Mouse (Mus musculus): ENCODE measurements at regions not wholly inside any gene's neighbourhood (a gene's known extent, or its start where the extent isn't known, plus 50 kb on each side); places are given as distances from the start of the nearest gene placed in this dataset.

DNA sequence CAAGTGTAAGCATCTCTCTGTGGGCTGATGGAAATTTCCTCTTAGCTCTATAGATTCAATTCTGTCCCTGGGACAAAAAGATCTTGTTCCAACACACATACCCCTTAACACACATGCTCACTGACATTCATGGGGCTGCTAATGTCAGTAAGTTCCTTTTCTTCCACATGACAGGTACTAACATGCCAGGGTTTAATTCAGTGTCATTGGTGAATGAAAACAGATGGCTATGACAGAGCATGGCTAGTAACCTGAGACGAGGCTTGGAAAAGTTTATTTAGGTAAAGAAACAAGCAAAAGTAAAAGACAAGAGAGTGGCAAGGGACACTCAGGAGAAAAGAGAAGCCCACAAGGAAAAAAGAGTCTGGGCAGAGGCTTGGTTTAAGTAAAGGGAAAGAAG lies 74.5 kb upstream of the Cd93 start:
- no peak for DNase-seq
- intact Hi-C loops (cut with DNase I) = no loop called here

DNA sequence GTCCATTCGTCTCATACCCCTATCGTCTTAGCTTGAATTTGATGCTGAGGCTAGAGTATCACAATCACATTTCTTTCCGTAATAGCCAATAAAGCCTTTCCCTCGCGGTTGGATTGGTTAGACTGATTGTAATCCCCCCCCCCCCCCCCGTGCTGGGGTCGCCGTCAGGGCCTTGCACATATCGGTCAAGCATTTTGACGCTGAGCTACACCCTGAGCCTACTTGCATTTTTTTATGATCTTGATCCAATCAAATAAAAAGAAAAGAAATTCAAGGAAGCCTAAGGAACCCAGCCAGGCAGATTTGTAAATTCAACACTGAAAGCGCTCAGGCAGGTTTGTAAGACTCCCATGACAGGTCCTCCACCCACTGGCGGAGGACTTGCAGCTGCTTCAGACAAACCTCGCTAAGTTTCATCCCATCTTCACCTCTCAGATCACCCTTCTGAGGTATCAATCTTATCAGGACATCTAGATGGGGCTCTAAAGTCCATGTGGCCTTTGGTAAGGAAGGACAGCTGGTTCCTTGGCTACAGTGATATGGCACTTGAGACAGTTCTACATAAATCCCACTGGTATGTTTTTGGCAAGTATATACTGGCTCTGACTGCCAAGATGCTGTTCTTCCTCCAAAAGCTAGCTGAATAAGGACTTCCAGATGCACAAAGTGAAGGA lies 66.8 kb upstream of the Cd93 start:
- DNase-seq = peak in 1 of 2 experiments; percentile 66
- intact Hi-C loops (cut with DNase I) = no loop called here

DNA sequence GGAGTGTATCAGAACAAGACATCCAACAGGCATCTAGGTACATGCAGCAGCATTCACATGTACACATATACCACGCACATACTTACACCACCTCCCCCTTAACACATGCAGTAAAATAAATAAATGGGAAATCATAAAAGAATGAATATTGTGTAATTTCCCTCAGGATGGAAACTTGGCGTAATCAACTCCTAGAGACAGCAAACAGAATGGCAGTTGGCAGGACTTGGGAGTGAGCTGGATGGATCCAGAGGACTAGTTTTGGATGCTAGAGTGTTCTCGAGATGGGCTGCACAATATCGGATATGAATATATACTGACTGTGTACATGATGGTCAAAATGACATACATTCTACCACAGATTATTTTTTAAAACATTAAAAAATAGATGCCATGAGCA lies 66.0 kb upstream of the Cd93 start:
- DNase-seq = no peak
- intact Hi-C loops (cut with DNase I) = no loop called here

DNA sequence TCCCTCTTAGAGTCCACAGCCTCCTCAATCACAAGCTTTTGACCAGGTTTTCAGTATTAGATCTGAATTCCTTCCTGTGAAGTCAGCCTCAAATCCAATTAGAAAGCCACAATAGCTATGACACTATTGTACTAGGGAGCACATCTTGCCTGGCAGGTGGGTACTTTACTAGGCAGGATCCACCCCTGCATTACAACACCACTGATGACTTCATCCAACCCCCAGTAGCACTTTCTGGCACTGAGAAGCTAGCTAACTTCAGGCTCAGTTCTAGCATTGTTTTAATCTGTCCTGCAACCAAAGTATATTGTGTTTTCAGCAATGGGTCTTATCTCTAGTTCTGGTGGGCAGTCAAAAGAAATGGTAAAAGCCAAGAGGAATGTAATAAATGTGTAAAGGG lies 64.2 kb upstream of the Cd93 start:
- DNase-seq = no peak
- intact Hi-C loops (cut with DNase I) = no loop called here

DNA sequence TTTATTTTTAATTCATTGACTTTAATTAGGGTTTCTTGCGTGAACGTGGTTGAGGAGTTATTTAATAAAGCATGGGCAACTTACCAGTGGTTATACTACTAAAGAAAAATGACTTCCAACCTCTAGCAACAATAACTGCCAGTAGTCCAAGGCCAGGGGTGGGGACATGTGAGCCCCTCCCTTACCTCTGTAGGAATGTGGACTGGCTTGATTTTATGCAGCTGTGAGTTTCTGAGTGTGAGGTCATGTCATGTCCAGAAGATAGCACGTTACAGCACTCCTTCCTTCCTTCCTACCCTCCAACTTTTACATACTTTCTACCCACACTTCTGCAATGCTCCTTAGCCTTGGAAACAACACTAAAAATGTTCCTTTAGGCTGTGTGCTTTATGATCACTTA lies 63.6 kb upstream of the Cd93 start:
- DNase-seq = no peak
- intact Hi-C loops (cut with DNase I) = no loop called here

DNA sequence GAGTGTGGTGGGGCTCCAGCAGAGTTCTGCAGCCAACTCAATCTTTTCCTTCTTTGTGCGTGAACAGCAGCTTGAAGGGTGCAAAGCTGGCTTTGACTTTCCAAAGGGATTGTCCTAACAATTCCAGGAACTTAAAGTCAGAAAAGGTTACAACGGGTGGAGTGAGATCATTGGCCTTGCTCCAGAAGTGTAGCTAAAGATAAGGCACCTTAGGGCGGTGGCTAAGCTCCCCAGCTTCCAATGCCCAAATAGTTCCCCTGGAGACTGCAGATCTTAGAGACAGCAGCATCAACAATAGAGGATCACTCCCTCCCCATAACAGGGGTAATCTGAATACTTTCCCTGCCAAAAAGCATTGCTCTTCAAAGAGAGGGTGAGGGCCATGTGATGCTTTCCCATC lies 62.3 kb upstream of the Cd93 start:
- intact Hi-C loops (cut with DNase I) = no loop called here
- no peak for DNase-seq

DNA sequence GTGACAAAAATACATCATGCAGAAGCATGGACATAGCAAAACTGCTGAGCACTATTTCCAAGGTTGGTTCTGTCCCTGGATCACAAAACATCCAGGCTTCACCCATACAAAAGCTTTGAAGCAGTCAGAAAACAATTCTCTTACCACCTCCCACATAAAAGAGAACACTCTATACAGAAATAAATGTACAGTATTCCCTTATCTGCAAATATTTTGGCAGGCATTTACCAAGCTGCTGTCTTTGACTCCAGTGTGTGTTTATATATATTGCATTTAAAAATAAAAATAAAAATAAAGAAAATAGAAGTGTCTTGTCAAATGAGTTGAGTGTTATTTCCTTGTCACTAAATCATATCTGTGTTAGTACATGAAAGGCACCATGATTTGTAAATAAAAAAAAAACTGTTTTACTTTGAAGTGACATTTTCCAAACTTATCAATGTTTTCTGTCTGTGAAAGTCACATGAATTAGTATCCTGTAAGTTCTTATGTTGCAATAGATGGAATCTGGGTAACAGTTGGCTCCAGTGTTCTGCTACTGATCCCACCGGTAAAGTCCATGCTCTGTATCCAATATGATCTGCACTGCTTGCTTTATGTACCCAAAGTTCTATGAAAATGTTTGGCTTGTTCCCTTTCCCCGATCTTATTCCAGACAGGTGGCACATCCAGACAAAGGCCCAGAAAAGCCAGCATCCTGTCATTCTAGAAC lies 59.9 kb upstream of the Cd93 start:
- intact Hi-C loops (cut with DNase I) = no loop called here
- no peak for DNase-seq

DNA sequence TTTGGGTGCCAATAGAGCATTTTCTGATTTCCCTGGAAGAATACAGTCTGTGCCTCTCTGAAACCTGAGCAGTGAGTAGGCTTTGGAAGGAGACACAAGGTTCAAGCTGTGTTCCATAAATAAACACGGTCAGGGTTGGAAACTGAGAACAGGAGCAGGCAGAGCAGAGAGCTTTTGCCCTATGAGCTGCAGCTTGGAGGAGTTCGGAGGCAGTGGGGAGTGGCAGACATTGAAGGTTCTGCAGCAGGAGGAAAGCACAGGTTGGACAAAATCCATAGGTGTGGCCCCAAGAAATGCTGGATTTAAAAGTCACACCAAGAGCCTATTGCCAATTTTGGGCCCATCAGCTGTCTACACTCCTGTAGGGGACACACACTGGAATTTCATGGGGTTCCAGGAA lies 59.0 kb upstream of the Cd93 start:
- intact Hi-C loops (cut with DNase I) = no loop called here
- no peak for DNase-seq

DNA sequence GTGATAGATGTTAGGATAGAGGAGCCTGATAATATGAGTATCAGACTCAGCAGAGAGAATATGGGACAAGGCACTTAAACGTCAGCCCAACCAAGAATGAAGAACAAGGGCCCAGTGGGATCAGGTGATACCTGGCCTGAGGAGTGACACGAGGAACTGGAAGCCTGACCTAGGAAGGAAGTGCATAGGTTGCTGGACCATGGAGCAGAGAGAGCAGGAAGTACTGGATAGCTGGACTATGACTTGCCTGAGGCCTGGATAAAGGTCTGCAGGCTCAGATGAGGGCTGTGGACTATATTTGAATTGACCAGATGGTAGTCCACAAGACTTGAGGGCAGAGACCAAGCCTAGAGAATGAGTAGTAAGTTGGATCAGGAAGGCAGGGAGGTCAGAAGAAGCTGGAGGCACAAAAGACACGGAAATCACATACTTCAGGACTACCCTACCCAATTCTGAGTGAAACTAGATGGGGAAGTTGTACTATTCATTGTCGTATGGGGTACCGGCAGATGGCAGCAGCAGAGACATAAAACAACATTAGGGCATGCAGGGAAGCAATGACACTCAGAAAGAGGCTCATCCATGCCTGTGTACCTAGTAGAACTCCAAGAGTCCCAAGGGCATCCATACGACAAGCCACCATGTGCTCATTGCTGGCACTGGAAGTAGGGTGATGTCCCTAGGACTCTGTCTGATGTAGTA lies 57.0 kb upstream of the Cd93 start:
- no peak for DNase-seq
- intact Hi-C loops (cut with DNase I) = no loop called here

DNA sequence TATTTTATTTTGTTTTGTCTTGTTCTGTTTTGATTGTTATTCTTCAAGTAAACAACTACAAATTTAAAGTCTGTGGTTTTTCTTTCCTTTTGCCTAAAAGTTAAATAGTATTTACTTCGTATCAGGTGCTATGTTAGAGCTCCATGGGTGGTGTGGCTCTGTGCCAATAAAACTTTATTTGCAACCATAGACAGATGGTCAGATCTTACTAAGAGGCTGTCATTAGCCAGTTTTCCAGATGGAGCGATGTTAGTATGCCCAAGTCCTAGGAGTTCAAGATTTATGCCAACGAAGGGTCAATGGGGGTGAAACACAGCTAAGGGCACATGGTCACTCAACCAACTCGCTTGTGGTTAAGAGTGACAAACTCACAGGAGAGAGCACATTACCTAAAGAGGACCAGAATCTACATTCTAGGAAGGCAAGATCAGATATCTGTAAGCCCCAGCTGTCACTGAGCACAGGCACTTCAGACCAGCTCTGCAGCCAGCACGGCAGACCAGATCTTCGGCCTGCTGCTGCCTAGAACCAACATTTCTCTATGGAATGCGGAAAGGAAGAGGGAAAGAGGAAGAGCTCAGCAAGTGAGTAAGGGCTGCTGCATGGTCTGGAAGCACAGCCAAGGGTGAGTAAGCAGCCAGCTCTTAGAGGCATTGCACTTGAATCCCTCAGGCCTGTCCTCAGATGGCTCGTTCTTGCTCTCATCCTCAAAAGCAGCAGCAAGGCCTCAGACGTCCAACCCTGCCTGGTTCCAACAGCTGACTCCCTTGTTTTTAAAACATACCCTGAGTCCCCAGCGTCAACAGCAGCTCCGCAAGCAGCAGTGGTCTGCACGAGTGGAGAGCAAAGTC lies 54.3 kb upstream of the Cd93 start:
- intact Hi-C loops (cut with DNase I) = no loop called here
- DNase-seq = no peak

DNA sequence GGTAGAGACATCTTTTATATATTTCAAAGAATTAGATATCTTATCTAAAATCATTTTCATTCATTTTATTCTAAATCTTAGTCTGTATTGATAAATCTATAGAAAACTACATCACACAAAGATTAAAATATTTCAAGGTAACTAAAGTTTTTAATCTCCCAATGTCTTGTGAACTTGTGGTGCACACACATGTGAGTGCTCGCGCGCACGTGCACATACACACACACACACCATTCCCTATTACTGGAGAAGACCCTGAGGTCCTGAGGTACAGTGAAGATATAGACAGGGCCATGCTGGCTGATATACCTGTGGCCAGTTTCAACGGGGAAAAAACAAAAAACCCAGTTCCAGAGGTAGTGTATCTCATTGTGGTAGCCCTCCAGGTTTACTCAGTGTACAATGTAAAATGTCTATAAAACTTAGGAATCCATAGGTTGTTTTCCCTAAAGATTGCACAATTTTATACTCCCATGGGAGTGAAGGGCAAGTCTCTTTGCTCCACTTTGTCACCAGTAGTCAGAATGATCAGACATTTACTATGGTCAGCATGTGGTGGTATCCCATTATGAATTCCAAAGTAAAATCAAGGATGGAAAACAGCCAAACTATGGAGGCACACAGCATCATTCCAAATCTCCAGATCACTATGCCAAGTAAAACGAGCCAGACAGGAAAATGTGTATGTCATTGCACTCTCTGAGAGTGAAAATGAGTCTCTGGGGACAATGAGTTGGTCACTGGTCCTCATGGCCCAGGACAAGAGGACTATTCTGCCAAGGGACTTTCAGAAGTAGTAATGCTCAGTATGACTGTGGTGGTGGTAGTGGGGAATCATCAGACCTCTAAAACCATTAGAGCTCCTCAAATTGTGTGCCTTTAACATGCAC lies 53.0 kb upstream of the Cd93 start:
- no peak for DNase-seq
- intact Hi-C loops (cut with DNase I) = no loop called here

DNA sequence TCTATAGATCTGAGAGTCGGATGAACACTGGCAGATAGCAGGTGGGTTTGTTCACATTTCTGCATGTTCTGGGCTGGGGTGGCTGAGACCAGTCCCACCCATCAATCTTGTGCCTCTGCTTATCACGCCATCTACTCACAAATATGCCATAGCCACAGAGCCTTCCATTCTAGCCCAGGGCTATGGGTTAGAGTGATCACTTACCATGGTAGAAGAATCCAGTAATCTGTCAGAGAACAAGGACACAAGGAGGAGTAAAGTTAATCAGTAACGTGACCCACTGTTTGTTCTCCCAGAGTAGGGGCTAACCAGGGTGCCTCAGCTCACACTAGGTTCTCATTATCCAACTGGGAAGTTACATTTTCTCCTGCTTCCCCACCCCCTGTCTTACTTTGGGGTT lies 52.1 kb upstream of the Cd93 start:
- DNase-seq = no peak
- intact Hi-C loops (cut with DNase I) = no loop called here

DNA sequence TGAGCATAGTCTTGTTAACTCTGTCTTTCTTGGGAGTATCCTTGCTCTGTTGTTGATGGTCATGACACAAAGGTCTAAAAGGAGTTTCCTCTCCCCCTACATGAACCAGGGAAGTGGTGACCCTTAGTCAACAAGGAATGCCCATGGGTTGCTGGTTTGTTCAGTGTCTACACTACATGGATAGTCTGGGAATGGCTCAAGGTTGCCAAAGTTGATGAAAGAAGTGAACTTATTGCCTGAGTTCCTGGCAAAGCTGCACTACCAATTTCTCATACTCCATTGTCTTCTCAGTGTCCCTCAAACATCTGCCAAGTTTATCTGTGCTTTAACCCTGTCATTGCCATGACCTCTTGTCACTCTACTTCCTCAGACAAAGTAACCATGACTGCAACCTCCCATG lies 49.9 kb upstream of the Cd93 start:
- intact Hi-C loops (cut with DNase I) = no loop called here
- no peak for DNase-seq
